Mouse (Mus musculus): ENCODE data around the gene Dnah12. TPM values are rescaled to one million over a fixed set of nuclear protein-coding genes. Genes with fewer than 3 reads are reported as not detected.

Dnah12 gene
- polyA plus RNA-seq, 1 experiment, result not detected

- Histone ChIP-seq H3K4me3 (no peak overlapping the region), H3K4me2 (ENCODE audit: low read depth) (no peak overlapping the region), H3K79me2 (ENCODE audit: control insufficient read depth, insufficient read depth) (no peaks in the 10 kb centered on the region), H3ac (ENCODE audit: control insufficient read depth, insufficient read length) (no peak overlapping the region), H3K36me3 (ENCODE audit: control insufficient read depth, insufficient read depth) (no peaks in the 10 kb centered on the region), H3K27me3 (ENCODE audit: control insufficient read depth, insufficient read depth, insufficient read length) (no peaks in the 10 kb centered on the region)
- no peak for TF ChIP-seq POLR2A (IDR thresholded peaks at IDR 0.05; ENCODE audit: insufficient read length, low read depth)
- TF ChIP-seq REST (IDR thresholded peaks at IDR 0.05; ENCODE audit: insufficient read depth, insufficient read length), result no peak
- no peak for TF ChIP-seq MYOD1 (IDR thresholded peaks at IDR 0.05; ENCODE audit: control insufficient read depth in 1 of 3, insufficient read length in 2 of 3, low read depth in 2 of 3)
- TF ChIP-seq POLR2AphosphoS2 (IDR thresholded peaks at IDR 0.05; ENCODE audit: insufficient read length, low read depth), result no peak
Measured at GRCm38 (mm10) chr14:26783731-26784130, 90.7 kb downstream of the Dnah12 start.

DNA sequence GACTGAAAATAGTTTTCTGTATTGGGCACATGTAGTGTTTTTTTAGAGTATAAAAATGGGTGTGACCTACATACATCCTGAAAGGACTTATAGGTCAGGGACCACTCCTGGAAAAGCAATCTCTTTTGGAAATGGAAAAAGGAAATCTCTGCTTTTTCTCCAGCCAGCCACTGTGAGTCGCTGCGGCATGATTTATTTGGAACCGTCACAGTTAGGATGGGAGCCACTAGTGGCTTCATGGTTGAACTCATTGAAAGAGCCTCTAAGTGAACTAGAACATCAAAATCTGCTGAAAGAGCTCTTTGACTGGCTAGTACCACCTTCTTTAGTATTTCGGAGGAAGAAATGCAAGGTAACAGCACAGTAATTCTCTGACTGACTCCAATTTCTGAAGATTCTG is 92.6 kb downstream of the Dnah12 start:
- no peaks in the 10 kb centered on the region for H3K79me2 ChIP-seq (ENCODE audit: control insufficient read depth, insufficient read depth)
- no peak overlapping the region for H3K4me3 ChIP-seq
- no peaks in the 10 kb centered on the region for H3K36me3 ChIP-seq (ENCODE audit: control insufficient read depth, insufficient read depth)
- no peak overlapping the region for H3K4me2 ChIP-seq (ENCODE audit: low read depth)
- H3K27me3 ChIP-seq (ENCODE audit: control insufficient read depth, insufficient read depth, insufficient read length), result no peaks in the 10 kb centered on the region
- H3ac ChIP-seq (ENCODE audit: control insufficient read depth, insufficient read length), result no peak overlapping the region
- TF ChIP-seq MAX (IDR thresholded peaks at IDR 0.05; ENCODE audit: low read depth) (no peak), POLR2AphosphoS2 (IDR thresholded peaks at IDR 0.05; ENCODE audit: insufficient read length, low read depth) (no peak), MYOG (IDR thresholded peaks at IDR 0.05; ENCODE audit: control insufficient read depth in 1 of 3, insufficient read depth in 1 of 3, insufficient read length in 2 of 3, low read depth in 2 of 3) (no peak), MYOD1 (IDR thresholded peaks at IDR 0.05; ENCODE audit: control insufficient read depth in 1 of 3, insufficient read length in 2 of 3, low read depth in 2 of 3) (no peak)

- H3K79me2 ChIP-seq (ENCODE audit: control insufficient read depth, insufficient read depth), result no peaks in the 10 kb centered on the region
- no peaks in the 10 kb centered on the region for H3K36me3 ChIP-seq (ENCODE audit: control insufficient read depth, insufficient read depth)
- H3K27me3 ChIP-seq (ENCODE audit: control insufficient read depth, insufficient read depth, insufficient read length), result no peaks in the 10 kb centered on the region
- TF ChIP-seq MAX (IDR thresholded peaks at IDR 0.05; ENCODE audit: low read depth) (no peak), TCF3 (IDR thresholded peaks at IDR 0.05; ENCODE audit: insufficient read length, low read depth) (no peak), MYOD1 (IDR thresholded peaks at IDR 0.05; ENCODE audit: control insufficient read depth in 1 of 3, insufficient read length in 2 of 3, low read depth in 2 of 3) (no peak), CEBPB (IDR thresholded peaks at IDR 0.05; ENCODE audit: insufficient read depth, poor library complexity, severe bottlenecking) (no peak), REST (IDR thresholded peaks at IDR 0.05; ENCODE audit: insufficient read depth, insufficient read length) (no peak), SRF (IDR thresholded peaks at IDR 0.05; ENCODE audit: control insufficient read depth, insufficient read length, low read depth) (no peak), E2F4 (IDR thresholded peaks at IDR 0.05; ENCODE audit: insufficient read depth) (no peak), MYOG (IDR thresholded peaks at IDR 0.05; ENCODE audit: control insufficient read depth in 1 of 3, insufficient read depth in 1 of 3, insufficient read length in 2 of 3, low read depth in 2 of 3) (no peak), POLR2AphosphoS2 (IDR thresholded peaks at IDR 0.05; ENCODE audit: insufficient read length, low read depth) (no peak), USF1 (IDR thresholded peaks at IDR 0.05; ENCODE audit: low read depth) (no peak), POLR2A (IDR thresholded peaks at IDR 0.05; ENCODE audit: insufficient read length, low read depth) (no peak), TCF12 (IDR thresholded peaks at IDR 0.05; ENCODE audit: insufficient read depth, poor library complexity, severe bottlenecking) (no peak)
- no peak overlapping the region for H3K4me3 ChIP-seq
- no peak overlapping the region for H3ac ChIP-seq (ENCODE audit: control insufficient read depth, insufficient read length)
- H3K4me2 ChIP-seq (ENCODE audit: low read depth), result no peak overlapping the region
Measured at GRCm38 (mm10) chr14:26794431-26794830, 101.4 kb downstream of the Dnah12 start.

DNA sequence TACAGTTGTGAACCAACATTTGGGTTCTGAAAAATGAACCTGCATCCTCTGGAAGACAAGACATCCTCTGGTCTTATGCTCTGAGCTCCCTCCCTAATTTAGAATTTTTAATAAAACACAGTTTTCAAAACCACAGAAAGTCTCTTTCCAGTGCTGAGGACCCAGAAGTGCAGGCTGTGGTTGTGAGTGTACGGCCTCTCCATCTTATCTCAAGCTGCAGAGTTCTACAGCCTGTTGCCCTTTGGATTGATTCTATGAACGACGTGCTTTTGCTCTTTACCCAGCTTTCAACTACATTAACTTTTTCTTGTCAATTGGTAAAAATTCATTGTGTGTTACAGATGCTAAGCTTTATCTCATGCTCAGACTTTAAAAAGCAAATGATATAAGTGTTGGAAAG is 105.3 kb downstream of the Dnah12 start:
- H3K4me2 ChIP-seq (ENCODE audit: low read depth), result no peak overlapping the region
- no peaks in the 10 kb centered on the region for H3K79me2 ChIP-seq (ENCODE audit: control insufficient read depth, insufficient read depth)
- TF ChIP-seq MYOG (IDR thresholded peaks at IDR 0.05; ENCODE audit: control insufficient read depth in 1 of 3, insufficient read depth in 1 of 3, insufficient read length in 2 of 3, low read depth in 2 of 3) (no peak), MAX (IDR thresholded peaks at IDR 0.05; ENCODE audit: low read depth) (no peak), POLR2A (IDR thresholded peaks at IDR 0.05; ENCODE audit: insufficient read length, low read depth) (no peak), TCF3 (IDR thresholded peaks at IDR 0.05; ENCODE audit: insufficient read length, low read depth) (no peak), MYOD1 (IDR thresholded peaks at IDR 0.05; ENCODE audit: control insufficient read depth in 1 of 3, insufficient read length in 2 of 3, low read depth in 2 of 3) (no peak), POLR2AphosphoS2 (IDR thresholded peaks at IDR 0.05; ENCODE audit: insufficient read length, low read depth) (no peak), E2F4 (IDR thresholded peaks at IDR 0.05; ENCODE audit: insufficient read depth) (no peak), USF1 (IDR thresholded peaks at IDR 0.05; ENCODE audit: low read depth) (no peak), SRF (IDR thresholded peaks at IDR 0.05; ENCODE audit: control insufficient read depth, insufficient read length, low read depth) (no peak), TCF12 (IDR thresholded peaks at IDR 0.05; ENCODE audit: insufficient read depth, poor library complexity, severe bottlenecking) (no peak), CEBPB (IDR thresholded peaks at IDR 0.05; ENCODE audit: insufficient read depth, poor library complexity, severe bottlenecking) (no peak), REST (IDR thresholded peaks at IDR 0.05; ENCODE audit: insufficient read depth, insufficient read length) (no peak)
- no peaks in the 10 kb centered on the region for H3K27me3 ChIP-seq (ENCODE audit: control insufficient read depth, insufficient read depth, insufficient read length)
- no peak overlapping the region for H3ac ChIP-seq (ENCODE audit: control insufficient read depth, insufficient read length)
- H3K4me3 ChIP-seq, result no peak overlapping the region
- H3K36me3 ChIP-seq (ENCODE audit: control insufficient read depth, insufficient read depth), result no peaks in the 10 kb centered on the region

DNA sequence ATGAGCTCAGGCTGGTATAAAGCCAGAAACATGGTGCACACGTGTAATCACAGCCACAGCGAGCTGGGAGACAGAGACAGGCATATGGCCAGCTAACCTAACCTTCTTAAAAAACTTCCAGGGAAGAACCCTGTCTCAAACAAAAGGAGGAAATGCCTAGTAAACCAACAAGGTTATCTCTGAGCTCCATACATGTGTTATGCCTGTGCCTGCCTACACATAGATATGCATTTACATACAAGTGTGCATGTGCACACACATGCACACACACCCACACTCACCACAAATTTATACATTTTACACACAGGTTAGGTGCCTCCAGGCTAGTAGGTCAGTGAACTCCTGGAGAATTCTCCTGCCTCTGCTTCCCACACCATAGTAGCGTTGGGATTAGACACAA is 106.2 kb downstream of the Dnah12 start:
- H3K27me3 ChIP-seq (ENCODE audit: control insufficient read depth, insufficient read depth, insufficient read length), result no peaks in the 10 kb centered on the region
- no peak for TF ChIP-seq USF1 (IDR thresholded peaks at IDR 0.05; ENCODE audit: low read depth)
- no peak for TF ChIP-seq REST (IDR thresholded peaks at IDR 0.05; ENCODE audit: insufficient read depth, insufficient read length)
- TF ChIP-seq CEBPB (IDR thresholded peaks at IDR 0.05; ENCODE audit: insufficient read depth, poor library complexity, severe bottlenecking), result no peak
- TF ChIP-seq MYOG (IDR thresholded peaks at IDR 0.05; ENCODE audit: control insufficient read depth in 1 of 3, insufficient read depth in 1 of 3, insufficient read length in 2 of 3, low read depth in 2 of 3), result no peak
- no peak for TF ChIP-seq TCF3 (IDR thresholded peaks at IDR 0.05; ENCODE audit: insufficient read length, low read depth)
- TF ChIP-seq TCF12 (IDR thresholded peaks at IDR 0.05; ENCODE audit: insufficient read depth, poor library complexity, severe bottlenecking), result no peak
- TF ChIP-seq MAX (IDR thresholded peaks at IDR 0.05; ENCODE audit: low read depth), result no peak
- no peak for TF ChIP-seq POLR2AphosphoS2 (IDR thresholded peaks at IDR 0.05; ENCODE audit: insufficient read length, low read depth)
- TF ChIP-seq SRF (IDR thresholded peaks at IDR 0.05; ENCODE audit: control insufficient read depth, insufficient read length, low read depth), result no peak
- TF ChIP-seq MYOD1 (IDR thresholded peaks at IDR 0.05; ENCODE audit: control insufficient read depth in 1 of 3, insufficient read length in 2 of 3, low read depth in 2 of 3), result no peak
- TF ChIP-seq E2F4 (IDR thresholded peaks at IDR 0.05; ENCODE audit: insufficient read depth), result no peak
- no peak for TF ChIP-seq POLR2A (IDR thresholded peaks at IDR 0.05; ENCODE audit: insufficient read length, low read depth)
- H3K79me2 ChIP-seq (ENCODE audit: control insufficient read depth, insufficient read depth), result no peaks in the 10 kb centered on the region
- H3K4me3 ChIP-seq, result no peak overlapping the region
- H3K36me3 ChIP-seq (ENCODE audit: control insufficient read depth, insufficient read depth), result no peaks in the 10 kb centered on the region
- no peak overlapping the region for H3ac ChIP-seq (ENCODE audit: control insufficient read depth, insufficient read length)
- no peak overlapping the region for H3K4me2 ChIP-seq (ENCODE audit: low read depth)

All from myocyte (in vitro differentiated cells).